8 mouse cellular contexts compared by ENCODE assay signal in the genomic region with DNA sequence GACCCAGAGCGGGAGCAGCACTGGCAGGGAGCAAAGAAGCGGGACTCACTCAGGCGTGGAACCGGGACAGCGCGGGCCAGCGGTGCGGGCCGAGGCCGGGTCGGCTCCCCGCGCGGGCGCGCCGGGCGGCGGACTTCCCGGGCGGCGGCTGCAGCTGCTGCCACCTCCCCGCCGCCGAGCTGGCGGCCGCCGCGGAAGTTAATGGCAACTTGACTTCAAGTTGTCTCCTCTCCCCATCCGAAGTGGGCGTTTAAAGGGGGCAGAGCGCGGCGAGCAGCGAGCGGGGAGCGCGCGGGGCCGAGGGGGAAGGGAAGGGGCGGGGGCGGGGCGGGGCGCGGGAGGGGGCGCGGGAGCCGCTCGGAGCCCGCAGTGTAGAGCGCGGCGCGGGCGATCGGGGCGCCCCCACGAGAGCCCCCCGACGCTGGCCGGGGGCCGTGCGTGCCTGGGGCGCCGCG. TPM values are rescaled to one million over a fixed set of nuclear protein-coding genes. Genes with fewer than 3 reads are reported as not detected.
DNase-seq lines count a peak whose midpoint lies in the region; ATAC-seq and TF ChIP-seq lines count a peak whose summit lies in the region.

No protein-coding gene starts in this region.

- H3K9me3 ChIP-seq in heart, embryonic 16.5 days (replicated peaks; ENCODE audit: control insufficient read depth, low read length), result no peaks in the 10 kb centered on the region
- H3K9me3 ChIP-seq in limb, embryonic 12.5 days, result no peaks in the 10 kb centered on the region
- no peaks in the 10 kb centered on the region for H3K9me3 ChIP-seq in midbrain, embryonic 12.5 days

- WGBS in bone marrow, adult 2 months, result under 1% methylated on average over 56 of the region's 66 CpGs
- 2% methylated on average over 43 of the region's 66 CpGs for WGBS in heart, embryonic 16.5 days
- 2% methylated on average over 35 of the region's 66 CpGs for WGBS in limb, embryonic 12.5 days
- WGBS in midbrain, embryonic 12.5 days, result under 1% methylated on average over 29 of the region's 66 CpGs

- peak; percentile 63 for ATAC-seq in heart, embryonic 16.5 days (replicated peaks; ENCODE audit: extremely low read depth, insufficient read depth, low FRiP score)
- peak; percentile 54 for ATAC-seq in limb, embryonic 12.5 days (ENCODE audit: insufficient number of reproducible peaks, insufficient read depth, low FRiP score, low TSS enrichment, low read depth)
- ATAC-seq in midbrain, embryonic 12.5 days (ENCODE audit: low FRiP score, low read depth), result peak; percentile 81

- TF ChIP-seq CTCF in bone marrow, adult 2 months (IDR thresholded peaks at IDR 0.05; ENCODE audit: control insufficient read depth, insufficient read depth, low read length), result no peak

- TF ChIP-seq POLR2A in bone marrow, adult 2 months (IDR thresholded peaks at IDR 0.05; ENCODE audit: borderline replicate concordance, control insufficient read depth, low read depth, low read length), result no peak

- H3K27me3 ChIP-seq in heart, embryonic 16.5 days (ENCODE audit: control insufficient read depth, insufficient read depth, low read length), result peaks cover 44% of the 10 kb centered on the region
- peaks cover 65% of the 10 kb centered on the region for H3K27me3 ChIP-seq in limb, embryonic 12.5 days
- H3K27me3 ChIP-seq in midbrain, embryonic 12.5 days, result peaks cover 38% of the 10 kb centered on the region
- H3K27me3 ChIP-seq in splenic B cell, adult 2 months (ENCODE audit: control insufficient read depth, insufficient read depth, low read length, poor library complexity, severe bottlenecking), result no peaks in the 10 kb centered on the region

- peak; percentile 39 to 42 for DNase-seq in left cerebral cortex, adult 18-20 months (ENCODE audit: low spot score in 2 of 2)
- DNase-seq in left cerebral cortex, adult 8-10 months (ENCODE audit: low spot score in 2 of 2), result no peak
- DNase-seq in splenic B cell, adult 2 months (ENCODE audit: low read depth, low spot score), result peak; percentile 82
- DNase-seq in left cerebral cortex, adult 11 months (ENCODE audit: low spot score), result no peak

- H3K9ac ChIP-seq in heart, embryonic 16.5 days (ENCODE audit: low read length), result peak overlapping the region; percentile 79
- H3K9ac ChIP-seq in limb, embryonic 12.5 days (replicated peaks), result peak overlapping the region; percentile 71
- peak overlapping the region; percentile 68 for H3K9ac ChIP-seq in midbrain, embryonic 12.5 days (replicated peaks)

- peak overlapping the region; percentile 92 for H3K27ac ChIP-seq in bone marrow, adult 2 months (ENCODE audit: control insufficient read depth, insufficient read depth, low read depth, low read length, poor library complexity)
- peak overlapping the region; percentile 23; the same call in 1 of the 2 replicates for H3K27ac ChIP-seq in heart, embryonic 16.5 days (ENCODE audit: low read length)
- H3K27ac ChIP-seq in limb, embryonic 12.5 days, result no peak overlapping the region
- no peak overlapping the region for H3K27ac ChIP-seq in midbrain, embryonic 12.5 days (replicated peaks)

- no peaks in the 10 kb centered on the region for H3K36me3 ChIP-seq in heart, embryonic 16.5 days (ENCODE audit: control insufficient read depth, insufficient read depth)
- H3K36me3 ChIP-seq in limb, embryonic 12.5 days, result no peaks in the 10 kb centered on the region
- no peaks in the 10 kb centered on the region for H3K36me3 ChIP-seq in midbrain, embryonic 12.5 days
- H3K36me3 ChIP-seq in splenic B cell, adult 2 months (ENCODE audit: control insufficient read depth, insufficient read depth, low read length, poor library complexity, severe bottlenecking), result no peaks in the 10 kb centered on the region

- peak overlapping the region; percentile 94 for H3K4me3 ChIP-seq in bone marrow, adult 2 months (replicated peaks; ENCODE audit: control insufficient read depth, low read depth, low read length)
- peak overlapping the region; percentile 82 for H3K4me3 ChIP-seq in heart, embryonic 16.5 days (ENCODE audit: low read length)
- peak overlapping the region; percentile 72 for H3K4me3 ChIP-seq in limb, embryonic 12.5 days (replicated peaks)
- peak overlapping the region; percentile 80 for H3K4me3 ChIP-seq in midbrain, embryonic 12.5 days

- peak overlapping the region; percentile 100 for H3K4me2 ChIP-seq in heart, embryonic 16.5 days (ENCODE audit: low read depth, low read length)
- peak overlapping the region; percentile 98 for H3K4me2 ChIP-seq in limb, embryonic 12.5 days
- peak overlapping the region; percentile 99 for H3K4me2 ChIP-seq in midbrain, embryonic 12.5 days (replicated peaks)

- no peaks in the 10 kb centered on the region; the same call in none of the 2 replicates for H3K4me1 ChIP-seq in bone marrow, adult 2 months (ENCODE audit: control insufficient read depth, insufficient read depth, low read length)
- peaks cover 13% of the 10 kb centered on the region for H3K4me1 ChIP-seq in heart, embryonic 16.5 days (ENCODE audit: control insufficient read depth, insufficient read depth, low read length)
- peaks cover 21% of the 10 kb centered on the region for H3K4me1 ChIP-seq in limb, embryonic 12.5 days (replicated peaks)
- H3K4me1 ChIP-seq in midbrain, embryonic 12.5 days, result peaks cover 18% of the 10 kb centered on the region

RNA-seq across cellular contexts. Expression of gene Satb1, which starts 0.6 kb away (rescaled TPM):
- total RNA-seq in left cerebral cortex, adult 18-20 months (2021), result 100 to 1,000 TPM; 120 to 129 TPM
- 100 to 1,000 TPM; 108 to 134 (median 114) TPM for total RNA-seq in left cerebral cortex, adult 8-10 months (2022)
- 5.6 and 17.5 TPM in 2 replicates for polyA plus RNA-seq in bone marrow, adult 2 months (2011; ENCODE audit: insufficient read depth, insufficient read length, low replicate concordance, missing spikeins)
- 14.0 and 34.0 TPM in 2 replicates for polyA plus RNA-seq in heart, embryonic 16.5 days (2015; fragmentation: Nextera tagmentation; extraction: Ambion mirVana)
- polyA plus RNA-seq in limb, embryonic 12.5 days (2016; fragmentation: Nextera tagmentation; extraction: Ambion mirVana), result 18.2 and 19.5 TPM in 2 replicates
- 35.9 and 38.8 TPM in 2 replicates for polyA plus RNA-seq in midbrain, embryonic 12.5 days (2016; fragmentation: Nextera tagmentation; extraction: Ambion mirVana)

Comparison
In these comparisons a context has a peak if more than half of its experiments do, and no peak if none do; other contexts are left out.
1. DNase-seq: peak in left cerebral cortex, adult 18-20 months (2 of 2) and splenic B cell, adult 2 months (single experiment); none in left cerebral cortex, adult 8-10 months (0 of 2) and left cerebral cortex, adult 11 months (single experiment).
2. H3K27ac ChIP-seq: peak in bone marrow, adult 2 months (single experiment) and heart, embryonic 16.5 days (single experiment); none in limb, embryonic 12.5 days (single experiment) and midbrain, embryonic 12.5 days (single experiment).
3. Peak in every context shown above with its lines, with median percentiles within 50 percentile points of each other: H3K4me3 ChIP-seq, ATAC-seq, H3K4me2 ChIP-seq and H3K9ac ChIP-seq.